Mouse (Mus musculus) spleen, postnatal 4 days (tissue): ENCODE measurements around the gene Slc36a2.

Experiments used
- DNase-seq, 2 experiments: peaks; one replicate each; pipeline ENCODE4 v3.0.0; 2022; ENCODE audit warnings: low spot score in 2 of 2

The Slc36a2 gene

GRCm38 (mm10) chr11:55184246-55184645, 631 bp downstream of the Slc36a2 start:
- DNase-seq: no peak

GRCm38 (mm10) chr11:55183124-55183523, 1.8 kb downstream of the Slc36a2 start:
- DNase-seq: no peak

GRCm38 (mm10) chr11:55179856-55180255, 5.0 kb downstream of the Slc36a2 start:
- DNase-seq: no peak

- no peak for DNase-seq
These were observed 6.0 kb downstream of the Slc36a2 start for GRCm38 (mm10) chr11:55178830-55179229.

GRCm38 (mm10) chr11:55170501-55170900, 14.4 kb downstream of the Slc36a2 start:
- DNase-seq: no peak

- no peak for DNase-seq
These were observed 16.0 kb downstream of the Slc36a2 start for GRCm38 (mm10) chr11:55168914-55169313.

GRCm38 (mm10) chr11:55168504-55168903, 16.4 kb downstream of the Slc36a2 start:
- no peak for DNase-seq

- DNase-seq: no peak
These were observed 19.1 kb downstream of the Slc36a2 start for GRCm38 (mm10) chr11:55165748-55166147.

- peak; percentile 48 to 76 for DNase-seq
These were observed 20.2 kb downstream of the Slc36a2 start for GRCm38 (mm10) chr11:55164723-55165122.

GRCm38 (mm10) chr11:55162670-55163069, 22.2 kb downstream of the Slc36a2 start:
- peak; percentile 63 to 80 for DNase-seq

- DNase-seq: peak; percentile 83 to 94
These were observed 26.0 kb downstream of the Slc36a2 start for GRCm38 (mm10) chr11:55158785-55159359.

- peak in 1 of 2 experiments; percentile 50 for DNase-seq
These were observed 29.8 kb downstream of the Slc36a2 start for GRCm38 (mm10) chr11:55155070-55155421.

GRCm38 (mm10) chr11:55154398-55155069, 30.3 kb downstream of the Slc36a2 start:
- no peak for DNase-seq

GRCm38 (mm10) chr11:55151608-55152007, 33.3 kb downstream of the Slc36a2 start, which contains the start of gene Slc36a3:
Gene Slc36a3 (minus strand): TSS chr11:55151708.
- DNase-seq: no peak

- DNase-seq: no peak
These were observed 36.4 kb downstream of the Slc36a2 start for GRCm38 (mm10) chr11:55148461-55148860.

- no peak for DNase-seq
These were observed 37.5 kb downstream of the Slc36a2 start for GRCm38 (mm10) chr11:55147423-55147822.

GRCm38 (mm10) chr11:55146855-55147254, 38.0 kb downstream of the Slc36a2 start:
- no peak for DNase-seq

- no peak for DNase-seq
These were observed 40.9 kb downstream of the Slc36a2 start for GRCm38 (mm10) chr11:55144011-55144410.

GRCm38 (mm10) chr11:55141502-55141901, 43.4 kb downstream of the Slc36a2 start:
- no peak for DNase-seq

- DNase-seq: no peak
These were observed 47.2 kb downstream of the Slc36a2 start for GRCm38 (mm10) chr11:55137646-55138045.

GRCm38 (mm10) chr11:55136770-55137547, 47.9 kb downstream of the Slc36a2 start:
- peak; percentile 60 to 69 for DNase-seq

- DNase-seq: no peak
These were observed 50.0 kb downstream of the Slc36a2 start for GRCm38 (mm10) chr11:55134871-55135270.

GRCm38 (mm10) chr11:55134407-55134806, 50.5 kb downstream of the Slc36a2 start:
- no peak for DNase-seq
